Mouse (Mus musculus) intestine, postnatal 0 days (tissue): ENCODE measurements at regions not wholly inside any gene's neighbourhood (a gene's known extent, or its start where the extent isn't known, plus 50 kb on each side); places are given as distances from the start of the nearest gene placed in this dataset.

Experiments used
- ATAC-seq: fragments of 200-750 bp; cut with Nextera tagmentation; 2 replicates; pipeline ENCODE4 v1.8.0; 2017; ENCODE audit warnings: mild to moderate bottlenecking, moderate TSS enrichment, moderate library complexity
- H3K27ac ChIP-seq: fragments of 300-500 bp; sonication (generic); 2 replicates; pipeline ENCODE4 v1.5.1; 2014; ENCODE audit warnings: mild to moderate bottlenecking, low read depth, low read length, moderate library complexity
- H3K27me3 ChIP-seq: fragments of 300-500 bp; sonication (generic); replicated peaks from 2 replicates; pipeline ENCODE4 v1.6.1; 2014; ENCODE audit warnings: low read length, mixed read lengths; ENCODE audit not compliant: control insufficient read depth, insufficient read depth
- H3K36me3 ChIP-seq: fragments of 300-500 bp; sonication (generic); 2 replicates; pipeline ENCODE4 v1.6.1; 2014; ENCODE audit warnings: mild to moderate bottlenecking, moderate library complexity; ENCODE audit not compliant: control insufficient read depth, insufficient read depth
- H3K4me1 ChIP-seq: fragments of 300-500 bp; sonication (generic); replicated peaks from 2 replicates; pipeline ENCODE4 v1.6.1; 2014; ENCODE audit warnings: antibody characterized with exemption, low read length, mixed read lengths; ENCODE audit not compliant: control insufficient read depth, insufficient read depth
- H3K4me2 ChIP-seq: fragments of 300-500 bp; sonication (generic); replicated peaks from 2 replicates; pipeline ENCODE4 v1.6.1; 2014; ENCODE audit warnings: low read depth, mild to moderate bottlenecking, moderate library complexity
- H3K4me3 ChIP-seq: fragments of 300-500 bp; sonication (generic); 2 replicates; pipeline ENCODE4 v1.5.1; 2014; ENCODE audit warnings: low read depth, low read length
- H3K9ac ChIP-seq: fragments of 300-500 bp; sonication (generic); 2 replicates; pipeline ENCODE4 v1.6.1; 2014; ENCODE audit warnings: mild to moderate bottlenecking, low read depth, low read length
- H3K9me3 ChIP-seq: fragments of 300-500 bp; sonication (generic); 2 replicates; pipeline ENCODE4 v1.6.1; 2016; ENCODE audit warnings: mixed run types; ENCODE audit not compliant: control insufficient read depth
- CTCF ChIP-seq: sonication (generic); IDR thresholded peaks from 2 replicates; pipeline ENCODE4 v1.5.1; 2016; ENCODE audit warnings: low read depth, mild to moderate bottlenecking, control low read depth, antibody characterized with exemption, moderate library complexity
- WGBS: fragments of 180-500 bp; shearing (Covaris S2); extraction: QIAGEN DNeasy Blood & Tissue Kit; methylation state at CpG from one replicate; pipeline ENCODE4 v1.1.7; 2014; 5-methylcytosine and 5-hydroxymethylcytosine counted together

DNA sequence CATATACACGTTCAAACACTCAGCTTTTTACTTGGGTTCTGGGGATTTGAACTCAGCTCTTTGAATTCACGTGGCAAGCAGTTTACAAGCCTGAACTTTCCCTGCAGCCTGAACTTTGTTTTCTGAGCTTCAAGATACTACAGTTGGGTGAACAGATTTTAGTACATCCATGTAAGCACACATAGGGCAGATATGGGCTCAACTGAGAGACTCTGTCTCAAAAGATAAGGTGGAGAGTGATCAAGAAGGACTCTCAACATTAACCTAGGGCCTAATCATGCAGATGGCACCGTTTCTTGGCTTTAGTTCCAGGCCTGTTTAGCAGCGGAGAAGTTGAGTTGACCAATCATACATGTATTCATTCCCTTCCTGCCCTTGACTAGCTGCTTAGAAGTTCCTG lies 1403.7 kb upstream of the A1bg start:
- WGBS, result 93% methylated on average over 4 of the region's 4 CpGs

DNA sequence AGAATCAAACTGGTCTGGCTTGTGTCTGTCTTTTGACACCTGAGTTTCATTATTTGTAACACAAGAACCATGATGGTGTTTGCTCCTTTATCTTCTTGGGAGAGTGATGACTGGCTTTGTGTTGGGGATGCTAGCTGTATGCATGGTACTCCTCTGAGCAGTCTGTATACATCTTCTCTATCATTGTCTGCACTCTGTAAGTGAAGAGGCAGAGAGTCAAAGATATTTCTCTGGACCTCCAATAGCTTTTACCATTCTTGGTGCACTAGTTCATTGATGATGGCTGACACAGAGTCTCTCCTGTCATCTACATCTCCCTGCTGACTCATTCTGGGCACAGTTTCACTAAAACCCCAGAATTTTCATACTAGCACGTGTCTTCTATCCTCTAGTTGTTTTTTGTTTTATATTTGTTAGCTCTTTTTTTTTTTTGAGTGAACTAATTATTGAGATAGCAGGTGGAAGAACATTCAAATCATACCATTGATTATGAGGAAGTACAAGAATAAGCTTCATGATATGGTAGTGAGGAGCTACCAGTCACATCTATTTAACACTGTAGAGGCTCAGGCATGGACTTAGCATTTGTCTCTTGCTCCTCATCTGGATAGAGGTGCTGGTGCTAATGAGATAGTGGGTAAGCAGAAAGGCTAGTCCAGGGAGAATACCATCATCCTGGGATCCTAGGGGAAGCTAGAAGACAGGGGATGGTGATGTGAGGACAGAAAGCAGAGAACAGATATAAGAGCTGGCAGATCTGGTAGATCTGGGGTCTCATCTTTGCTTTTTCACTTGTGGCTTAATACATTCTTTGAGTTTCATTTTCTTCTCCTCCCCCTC lies 1402.9 kb upstream of the A1bg start:
- no peak overlapping the region for H3K9ac ChIP-seq
- no peak for ATAC-seq

More for the DNA sequence above, 1403.7 kb upstream of the A1bg start:
- Histone ChIP-seq H3K4me2 (no peak overlapping the region), H3K27me3 (no peaks in the 10 kb centered on the region), H3K4me3 (no peak overlapping the region), H3K9me3 (no peaks in the 10 kb centered on the region), H3K9ac (no peak overlapping the region), H3K36me3 (no peaks in the 10 kb centered on the region), H3K4me1 (no peaks in the 10 kb centered on the region), H3K27ac (no peak overlapping the region)
- TF ChIP-seq CTCF, result no peak
- ATAC-seq, result no peak

GRCm38 (mm10) chr15:62320966-62321365 lies 1398.2 kb upstream of the A1bg start:
- Histone ChIP-seq H3K4me1 (no peaks in the 10 kb centered on the region), H3K4me2 (no peak overlapping the region), H3K27ac (no peak overlapping the region), H3K27me3 (no peaks in the 10 kb centered on the region), H3K4me3 (no peak overlapping the region), H3K9me3 (no peaks in the 10 kb centered on the region), H3K36me3 (no peaks in the 10 kb centered on the region), H3K9ac (no peak overlapping the region)
- WGBS, result 67% methylated on average over 5 of the region's 5 CpGs
- no peak for TF ChIP-seq CTCF
- ATAC-seq, result no peak

More for the DNA sequence above, 1402.9 kb upstream of the A1bg start:
- 86% methylated on average over 1 of the region's 1 CpGs for WGBS
- H3K36me3 ChIP-seq, result no peaks in the 10 kb centered on the region
- no peak overlapping the region for H3K4me2 ChIP-seq
- H3K4me1 ChIP-seq, result no peaks in the 10 kb centered on the region
- TF ChIP-seq CTCF, result no peak
- no peaks in the 10 kb centered on the region for H3K9me3 ChIP-seq
- H3K4me3 ChIP-seq, result no peak overlapping the region
- no peaks in the 10 kb centered on the region for H3K27me3 ChIP-seq
- no peak overlapping the region for H3K27ac ChIP-seq

DNA sequence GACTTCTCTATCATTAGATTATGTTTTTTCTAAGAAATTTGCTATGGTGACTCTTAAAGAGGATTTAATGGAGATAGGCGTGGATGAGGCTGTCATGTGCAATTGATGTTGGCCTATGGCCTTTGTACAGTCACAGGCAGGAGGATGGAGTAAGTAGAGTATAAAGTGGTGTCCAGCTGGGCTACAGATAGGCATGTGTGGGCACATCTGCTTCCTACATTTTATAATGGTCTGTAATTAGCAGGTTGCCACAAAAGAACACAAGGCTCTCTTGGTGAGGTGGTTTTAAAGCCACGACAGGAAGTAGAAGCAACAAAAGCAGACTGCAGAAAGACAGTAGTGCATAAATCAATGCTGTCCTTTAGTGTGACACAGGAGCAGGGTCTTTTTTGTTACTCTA lies 1391.6 kb upstream of the A1bg start:
- 67% methylated on average over 2 of the region's 2 CpGs for WGBS
- no peak overlapping the region for H3K27ac ChIP-seq
- H3K4me2 ChIP-seq, result no peak overlapping the region
- no peak for TF ChIP-seq CTCF
- H3K4me1 ChIP-seq, result no peaks in the 10 kb centered on the region
- no peaks in the 10 kb centered on the region for H3K27me3 ChIP-seq
- H3K4me3 ChIP-seq, result no peak overlapping the region
- no peak for ATAC-seq
- H3K9me3 ChIP-seq, result no peaks in the 10 kb centered on the region
- H3K36me3 ChIP-seq, result no peaks in the 10 kb centered on the region
- no peak overlapping the region for H3K9ac ChIP-seq

- Histone ChIP-seq H3K4me3 (no peak overlapping the region), H3K4me2 (no peak overlapping the region), H3K9ac (no peak overlapping the region), H3K27me3 (no peaks in the 10 kb centered on the region), H3K4me1 (no peaks in the 10 kb centered on the region), H3K36me3 (no peaks in the 10 kb centered on the region), H3K27ac (no peak overlapping the region), H3K9me3 (no peaks in the 10 kb centered on the region)
- 87% methylated on average over 3 of the region's 3 CpGs for WGBS
- no peak for TF ChIP-seq CTCF
- no peak for ATAC-seq
These were observed 1379.4 kb upstream of the A1bg start for GRCm38 (mm10) chr15:62302233-62302632.

DNA sequence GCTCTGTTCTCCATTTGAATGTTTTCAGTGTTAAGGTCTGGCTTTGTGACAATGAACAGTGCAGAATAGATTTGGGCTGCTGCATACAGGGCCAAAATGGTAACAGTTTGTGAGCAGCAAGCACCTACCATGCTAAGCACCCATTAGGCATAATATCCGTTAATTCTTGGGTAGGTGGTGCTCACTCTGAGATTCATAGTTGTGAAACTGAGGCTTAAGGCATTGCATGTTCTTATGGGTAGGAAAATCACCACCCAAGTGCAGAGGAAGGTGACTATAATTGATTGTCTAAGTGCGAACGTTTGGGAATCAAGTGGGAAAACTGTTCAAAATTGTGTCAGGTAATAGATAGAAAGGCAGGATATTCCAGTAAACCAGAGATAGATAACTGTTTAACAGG lies 1378.8 kb upstream of the A1bg start:
- Histone ChIP-seq H3K9ac (no peak overlapping the region), H3K4me1 (no peaks in the 10 kb centered on the region), H3K27me3 (no peaks in the 10 kb centered on the region), H3K27ac (no peak overlapping the region), H3K36me3 (no peaks in the 10 kb centered on the region), H3K4me3 (no peak overlapping the region), H3K9me3 (no peaks in the 10 kb centered on the region), H3K4me2 (no peak overlapping the region)
- ATAC-seq, result no peak
- TF ChIP-seq CTCF, result no peak
- 85% methylated on average over 3 of the region's 3 CpGs for WGBS

DNA sequence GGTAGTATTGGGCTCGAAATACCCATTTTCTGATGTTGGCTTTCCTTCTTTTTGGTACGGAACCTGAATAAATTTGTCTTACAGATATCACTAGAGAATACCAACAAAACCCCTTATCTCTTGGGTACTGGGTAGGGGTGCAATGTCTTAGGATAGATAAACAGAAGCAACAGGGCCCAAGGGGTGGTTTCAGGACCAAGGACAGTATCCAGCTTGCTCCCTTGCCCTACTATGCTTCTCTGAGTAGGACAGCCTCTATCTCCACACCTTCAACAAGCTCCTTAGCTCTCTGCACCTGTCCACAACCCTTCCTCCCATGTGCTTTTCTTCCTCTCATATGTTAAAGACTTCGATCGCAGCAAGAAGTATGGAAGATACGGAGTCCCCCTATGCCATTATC lies 1374.3 kb upstream of the A1bg start:
- Histone ChIP-seq H3K4me3 (no peak overlapping the region), H3K4me2 (no peak overlapping the region), H3K27ac (no peak overlapping the region), H3K9ac (no peak overlapping the region), H3K4me1 (no peaks in the 10 kb centered on the region; the same call in 1 of the 2 replicates), H3K9me3 (no peaks in the 10 kb centered on the region), H3K36me3 (no peaks in the 10 kb centered on the region), H3K27me3 (no peaks in the 10 kb centered on the region)
- 88% methylated on average over 5 of the region's 5 CpGs for WGBS
- TF ChIP-seq CTCF, result no peak
- ATAC-seq, result no peak
